Mouse (Mus musculus) small intestine, adult 2 months (tissue): ENCODE measurements around the gene Cdhr3.

Experiments used
- CTCF ChIP-seq: fragments of 200-500 bp; IDR thresholded peaks from 2 replicates; pipeline ENCODE4 v1.5.1; 2012; ENCODE audit warnings: low read depth, mild to moderate bottlenecking, control low read depth, inconsistent platforms, low read length, moderate library complexity, mixed read lengths; ENCODE audit not compliant: insufficient replicate concordance, insufficient read length; ENCODE audit errors: extremely low read depth
- POLR2A ChIP-seq: fragments of 200-500 bp; IDR thresholded peaks from 2 replicates; pipeline ENCODE4 v1.6.1; 2012; ENCODE audit warnings: low read depth, mild to moderate bottlenecking, control low read depth, inconsistent platforms, low read length, moderate library complexity

DNA sequence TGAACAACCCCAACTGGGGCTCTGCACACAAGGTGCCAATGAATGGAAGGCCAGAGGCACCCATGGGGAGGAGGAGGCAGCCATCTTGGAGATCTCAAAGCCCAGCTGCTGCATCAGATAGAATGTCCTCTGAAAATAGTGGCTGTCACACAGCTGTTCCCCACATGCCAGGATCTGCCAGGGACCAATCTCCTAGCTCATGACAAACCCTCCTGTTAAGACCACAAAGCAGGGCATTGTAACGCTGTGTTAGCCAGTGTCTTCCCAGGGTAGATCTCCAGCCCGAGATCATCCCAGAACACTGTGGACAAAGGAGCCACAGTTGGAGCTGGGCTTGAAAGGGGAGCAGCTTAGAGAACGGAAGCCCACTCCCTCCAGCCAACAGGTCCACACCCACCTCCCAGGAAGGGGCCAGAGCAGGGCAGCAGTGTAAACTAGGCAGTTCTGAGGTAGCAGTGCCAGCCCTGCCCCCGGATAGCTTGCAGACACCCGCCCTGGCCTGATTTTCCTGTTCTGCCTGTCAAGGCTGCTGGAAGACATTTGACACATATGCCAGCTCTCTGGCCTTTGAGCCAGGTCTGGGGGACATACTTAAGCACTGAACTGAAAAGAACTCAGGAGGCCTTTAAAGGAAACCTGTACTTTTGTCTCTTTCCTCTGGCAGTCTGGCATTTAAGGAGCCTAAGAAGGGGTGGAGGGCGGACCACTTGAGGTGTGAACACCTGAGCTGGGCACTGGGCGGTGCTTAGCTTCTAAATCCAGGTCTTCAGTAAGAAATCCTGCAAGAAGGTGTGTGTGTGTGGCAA lies 84.2 kb downstream of the Cdhr3 start:
- TF ChIP-seq CTCF = no peak
- no peak for TF ChIP-seq POLR2A
